Mouse (Mus musculus) testis, adult 2 months (tissue): Measurements from ENCODE around the gene Mettl18.
"Not testable (repeated sequence)": the region's sequence is repeated elsewhere in the genome, so short reads cannot be mapped to it uniquely, and the experiment has no call there.

ENCODE experiments used
- CTCF ChIP-seq: fragments of 200-500 bp; IDR thresholded peaks from 2 replicates; pipeline ENCODE4 v1.5.1; 2012; ENCODE audit warnings: low read depth, mild to moderate bottlenecking, inconsistent platforms, low read length, moderate library complexity; ENCODE audit not compliant: control insufficient read depth, insufficient read depth, insufficient replicate concordance
- POLR2A ChIP-seq: fragments of 200-500 bp; IDR thresholded peaks from 2 replicates; pipeline ENCODE4 v1.6.1; 2012; ENCODE audit warnings: low read depth, mild to moderate bottlenecking, inconsistent platforms, low read length, moderate library complexity; ENCODE audit not compliant: control insufficient read depth

- not testable (repeated sequence) for TF ChIP-seq CTCF, POLR2A
Observed at GRCm38 (mm10) chr1:164022106-164022505, 27.4 kb downstream of the Mettl18 start.
